Mouse (Mus musculus) cerebellum, adult 2 months (tissue): ENCODE results near the gene Frg2f1.

ENCODE experiments used
- CTCF ChIP-seq: fragments of 200-500 bp; IDR thresholded peaks from 2 replicates; pipeline ENCODE4 v1.5.1; 2011; ENCODE audit warnings: low read depth, mild to moderate bottlenecking, control low read depth, low read length, moderate library complexity, borderline replicate concordance; ENCODE audit not compliant: insufficient read depth
- POLR2A ChIP-seq: fragments of 200-500 bp; IDR thresholded peaks from 2 replicates; pipeline ENCODE4 v1.6.1; 2011; ENCODE audit warnings: low read length, control low read depth, borderline replicate concordance; ENCODE audit not compliant: insufficient read depth

DNA sequence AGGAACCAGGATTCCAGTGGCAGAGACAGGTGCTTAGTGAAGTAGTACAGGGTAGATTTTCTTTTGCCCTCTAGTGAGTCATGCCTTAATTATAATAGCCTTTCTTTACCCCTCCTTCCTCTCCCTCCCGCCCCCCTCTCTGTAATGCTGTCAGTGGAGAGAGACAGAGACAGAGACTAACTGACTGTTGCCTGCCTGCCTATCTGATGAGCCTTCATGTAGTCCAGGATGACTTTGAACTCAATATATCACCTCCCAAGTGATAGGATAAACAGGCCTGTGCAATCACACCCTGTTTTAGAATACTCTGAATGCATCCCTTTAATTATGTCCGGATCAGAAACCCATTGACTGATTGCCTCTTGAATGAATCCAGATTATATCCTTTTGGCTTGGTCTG lies 16.1 kb upstream of the Frg2f1 start:
- TF ChIP-seq POLR2A (no peak), CTCF (no peak)
